Mouse (Mus musculus) bone marrow macrophage, adult 2 months (primary cell): ENCODE data around the gene Col26a1.

ENCODE experiments used
- CTCF ChIP-seq: IDR thresholded peaks from 2 replicates; pipeline ENCODE4 v1.5.1; 2012; ENCODE audit warnings: low read depth, mild to moderate bottlenecking, low read length, moderate library complexity
- POLR2A ChIP-seq: IDR thresholded peaks from 2 replicates; pipeline ENCODE4 v1.6.1; 2012; ENCODE audit warnings: mild to moderate bottlenecking, low read depth, low read length, borderline replicate concordance

DNA sequence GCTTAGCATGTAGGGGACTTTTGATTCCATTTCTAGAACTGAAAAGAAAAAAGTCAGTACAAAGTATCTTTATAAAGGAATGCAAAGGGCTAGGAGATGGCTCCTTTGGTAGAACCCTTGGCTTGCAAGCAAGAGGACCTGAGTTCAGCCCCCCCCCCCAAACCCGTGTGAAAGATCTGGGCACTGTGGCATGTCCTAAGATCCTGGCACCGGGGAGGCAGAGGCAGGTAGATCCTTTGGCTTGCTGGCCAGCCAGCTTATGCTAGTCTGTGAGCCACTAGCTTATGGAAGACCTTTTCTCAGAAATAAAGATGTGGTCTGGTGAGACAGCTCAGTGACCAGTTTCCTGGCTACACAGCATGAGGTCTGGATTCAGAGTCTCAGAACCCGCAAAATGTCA, 31.2 kb upstream of the Col26a1 start:
- TF ChIP-seq CTCF (no peak), POLR2A (no peak)
